Mouse (Mus musculus): ENCODE results near the gene Hoxc11. TPM values are rescaled to one million over a fixed set of nuclear protein-coding genes. Genes with fewer than 3 reads are reported as not detected.

Hoxc11 gene
- polyA plus RNA-seq, 1 experiment from 2014 or later, result 1.7 TPM

DNA sequence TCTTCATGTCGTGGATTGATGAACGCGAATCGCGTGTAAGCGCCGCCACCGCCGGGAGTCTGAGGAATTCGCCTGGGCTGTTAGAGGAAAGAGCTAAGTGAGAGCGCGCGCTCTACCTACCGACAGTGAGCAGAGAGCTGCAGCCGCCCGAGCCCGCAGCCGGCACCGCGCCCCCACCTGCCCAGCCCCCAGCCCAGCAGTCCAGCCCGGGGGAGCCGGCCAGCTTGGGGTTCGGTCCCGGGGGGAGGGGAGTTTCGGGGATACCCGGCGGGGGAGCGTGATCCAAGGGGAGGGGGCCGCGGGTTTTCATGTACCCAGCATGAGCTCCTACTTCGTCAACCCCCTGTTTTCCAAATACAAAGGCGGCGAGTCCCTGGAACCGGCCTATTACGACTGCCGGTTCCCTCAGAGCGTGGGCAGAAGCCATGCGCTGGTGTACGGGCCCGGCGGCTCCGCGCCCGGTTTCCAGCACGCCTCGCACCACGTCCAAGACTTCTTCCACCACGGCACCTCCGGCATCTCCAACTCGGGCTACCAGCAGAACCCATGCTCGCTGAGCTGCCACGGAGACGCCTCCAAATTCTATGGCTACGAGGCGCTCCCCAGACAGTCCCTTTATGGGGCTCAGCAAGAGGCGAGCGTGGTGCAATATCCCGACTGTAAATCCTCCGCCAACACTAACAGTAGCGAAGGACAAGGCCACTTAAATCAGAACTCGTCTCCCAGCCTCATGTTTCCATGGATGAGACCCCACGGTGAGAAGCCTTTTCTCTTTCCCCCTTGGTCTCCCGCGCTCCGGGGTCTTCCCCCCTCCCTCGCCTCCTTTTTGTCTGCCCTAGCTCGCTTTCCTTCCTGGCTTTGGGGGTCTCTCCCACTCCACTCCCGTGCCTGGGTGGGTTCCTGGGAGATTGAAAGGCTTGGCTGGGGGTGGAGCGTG, 36.5 kb downstream of the Hoxc11 start, which contains the start of gene Hoxc8:
Gene Hoxc8 (plus strand): TSS at position 147 of the 937 bp plus-strand sequence.
- no peaks in the 10 kb centered on the region for H3K9me3 ChIP-seq
- peak within 1 kb of the TSS; percentile 26; the same call in 1 of the 2 replicates for H3K9ac ChIP-seq
- no peak for ATAC-seq (ENCODE audit: insufficient number of reproducible peaks, low FRiP score, low TSS enrichment, low read depth)
- no peak within 1 kb of the TSS for H3K27ac ChIP-seq
- peaks cover 16% of the 10 kb centered on the region for H3K4me1 ChIP-seq
- WGBS, result 3% methylated on average over 67 of the region's 69 CpGs
- H3K36me3 ChIP-seq, result no peaks in the 10 kb centered on the region
- H3K27me3 ChIP-seq, result peaks cover 89% of the 10 kb centered on the region
- H3K4me2 ChIP-seq, result peak within 1 kb of the TSS; percentile 63
- peak within 1 kb of the TSS; percentile 36 for H3K4me3 ChIP-seq

DNA sequence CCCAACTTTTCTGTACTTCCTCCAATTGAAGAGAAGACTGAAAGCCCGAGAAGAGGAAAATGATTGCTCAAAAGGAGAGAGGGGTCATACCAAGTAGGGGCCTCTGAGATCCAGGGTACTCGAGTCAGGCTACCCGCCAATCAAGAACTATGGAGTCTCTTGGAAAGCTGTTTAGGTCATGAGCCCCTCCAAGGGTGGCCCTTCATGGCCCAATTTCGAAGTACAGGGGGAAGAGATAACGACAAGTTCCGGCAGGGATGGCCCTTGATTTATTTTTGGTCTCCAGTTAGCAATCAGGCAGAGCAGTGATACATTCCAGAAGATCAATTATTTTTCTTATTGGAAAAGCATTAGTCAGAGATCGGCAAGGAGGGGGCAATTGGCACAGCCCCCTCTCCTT, 37.6 kb downstream of the Hoxc11 start:
- Histone ChIP-seq H3K9me3 (no peaks in the 10 kb centered on the region), H3K27ac (no peak overlapping the region), H3K4me2 (0 out of 2 replicates have a peak overlapping the region, but pooled peaks have one; percentile 14), H3K27me3 (peaks cover 89% of the 10 kb centered on the region), H3K4me1 (peaks cover 16% of the 10 kb centered on the region), H3K36me3 (no peaks in the 10 kb centered on the region), H3K9ac (no peak overlapping the region), H3K4me3 (no peak overlapping the region)
- ATAC-seq (ENCODE audit: insufficient number of reproducible peaks, low FRiP score, low TSS enrichment, low read depth), result no peak
- WGBS, result 19% methylated on average over 7 of the region's 7 CpGs

DNA sequence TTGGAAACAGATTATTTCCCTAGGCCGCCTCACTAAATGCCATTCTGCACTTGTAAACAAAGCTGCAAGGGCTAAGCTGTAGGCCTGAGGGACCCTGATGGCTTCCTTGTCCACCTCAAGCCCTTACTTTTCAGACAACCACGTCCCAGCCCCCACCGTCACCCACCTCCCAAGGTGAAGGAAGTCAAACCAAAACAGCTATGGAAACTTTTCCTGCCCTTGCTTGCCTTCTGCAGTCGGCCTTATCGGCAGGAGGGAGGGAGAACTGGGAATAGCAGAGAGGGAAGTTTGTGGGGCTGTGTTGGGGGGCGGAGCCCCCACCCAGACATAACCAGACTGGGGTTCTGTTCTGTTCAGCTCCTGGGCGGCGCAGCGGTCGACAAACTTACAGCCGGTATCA, 38.0 kb downstream of the Hoxc11 start:
- Histone ChIP-seq H3K4me3 (no peak overlapping the region), H3K4me2 (no peak overlapping the region), H3K9me3 (no peaks in the 10 kb centered on the region), H3K27ac (no peak overlapping the region), H3K4me1 (peaks cover 14% of the 10 kb centered on the region), H3K27me3 (peaks cover 88% of the 10 kb centered on the region), H3K9ac (no peak overlapping the region), H3K36me3 (no peaks in the 10 kb centered on the region)
- no peak for ATAC-seq (ENCODE audit: insufficient number of reproducible peaks, low FRiP score, low TSS enrichment, low read depth)
- 16% methylated on average over 11 of the region's 11 CpGs for WGBS

DNA sequence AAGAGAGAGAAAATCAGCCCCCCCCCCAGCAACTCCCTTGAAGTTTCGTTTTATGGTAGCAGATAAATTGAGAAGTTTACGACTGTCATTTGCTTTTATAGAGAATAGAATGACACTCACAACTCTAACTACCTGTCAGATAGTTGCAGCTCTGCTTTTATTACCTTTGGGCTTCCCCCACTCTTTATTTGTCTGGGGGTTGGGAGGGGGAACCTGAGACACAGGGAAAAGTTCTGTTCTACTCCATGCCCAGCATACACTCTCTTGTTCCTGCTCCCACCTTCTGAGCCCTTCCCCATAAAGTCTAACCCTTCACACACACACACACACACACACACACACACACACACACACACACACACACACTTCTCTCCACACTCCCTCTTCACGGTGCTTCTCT, 38.6 kb downstream of the Hoxc11 start:
- H3K4me2 ChIP-seq, result no peak overlapping the region
- H3K27ac ChIP-seq, result no peak overlapping the region
- peaks cover 88% of the 10 kb centered on the region for H3K27me3 ChIP-seq
- no peak for ATAC-seq (ENCODE audit: insufficient number of reproducible peaks, low FRiP score, low TSS enrichment, low read depth)
- peaks cover 11% of the 10 kb centered on the region for H3K4me1 ChIP-seq
- H3K4me3 ChIP-seq, result no peak overlapping the region
- H3K36me3 ChIP-seq, result no peaks in the 10 kb centered on the region
- WGBS, result 11% methylated on average over 3 of the region's 3 CpGs
- no peaks in the 10 kb centered on the region for H3K9me3 ChIP-seq
- no peak overlapping the region for H3K9ac ChIP-seq

DNA sequence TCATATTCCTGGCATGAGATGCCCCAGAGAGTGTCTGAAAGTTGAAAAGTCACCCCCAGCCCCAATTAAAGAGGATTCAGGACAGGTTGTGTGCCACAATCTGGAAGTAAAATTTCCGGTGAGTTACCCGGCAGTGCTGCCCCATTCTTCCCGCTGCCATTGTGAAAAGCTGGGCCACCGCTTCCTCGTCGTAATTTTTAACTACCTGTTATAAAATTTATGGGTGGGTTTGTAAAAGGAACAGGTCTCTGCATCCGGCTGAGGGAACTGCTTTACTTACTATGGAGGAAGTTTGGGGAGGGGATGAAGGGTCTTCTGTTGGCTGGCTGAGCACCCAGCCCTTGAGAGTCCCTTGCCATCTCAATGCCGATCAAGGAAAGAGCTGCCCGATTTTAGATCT, 42.3 kb downstream of the Hoxc11 start:
- Histone ChIP-seq H3K4me1 (peaks cover 29% of the 10 kb centered on the region), H3K4me2 (no peak overlapping the region)
- 16% methylated on average over 9 of the region's 9 CpGs for WGBS

DNA sequence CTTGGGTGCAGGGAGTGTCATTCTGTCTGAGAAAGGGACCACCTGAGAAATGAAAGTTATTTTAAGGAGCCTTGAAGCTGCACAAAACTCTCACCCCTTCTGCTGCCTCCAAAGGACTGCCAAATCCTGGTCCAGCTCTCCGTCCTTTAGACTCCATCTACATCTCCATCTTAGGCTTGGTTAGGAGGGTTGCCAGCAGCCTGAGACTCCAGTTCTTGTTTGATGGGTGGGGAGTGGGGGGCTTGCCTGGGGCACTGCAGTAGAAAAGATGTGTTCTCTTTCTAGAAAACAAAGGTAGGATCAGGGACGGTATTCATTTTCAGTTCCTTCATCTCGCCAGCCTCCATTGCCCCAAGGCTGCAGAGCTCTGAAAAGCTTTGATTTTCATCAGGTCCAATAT, 43.2 kb downstream of the Hoxc11 start:
- Histone ChIP-seq H3K27ac (no peak overlapping the region), H3K9ac (no peak overlapping the region), H3K4me3 (peak overlapping the region; percentile 47; the same call in 1 of the 2 replicates), H3K36me3 (no peaks in the 10 kb centered on the region), H3K9me3 (no peaks in the 10 kb centered on the region), H3K27me3 (peaks cover 90% of the 10 kb centered on the region), H3K4me2 (peak overlapping the region; percentile 81), H3K4me1 (peaks cover 29% of the 10 kb centered on the region)
- 13% methylated on average over 3 of the region's 3 CpGs for WGBS
- ATAC-seq (ENCODE audit: insufficient number of reproducible peaks, low FRiP score, low TSS enrichment, low read depth), result no peak

More for the DNA sequence above, 42.3 kb downstream of the Hoxc11 start:
- Histone ChIP-seq H3K27me3 (peaks cover 90% of the 10 kb centered on the region), H3K27ac (no peak overlapping the region), H3K9ac (no peak overlapping the region), H3K9me3 (no peaks in the 10 kb centered on the region), H3K36me3 (no peaks in the 10 kb centered on the region), H3K4me3 (no peak overlapping the region)
- no peak for ATAC-seq (ENCODE audit: insufficient number of reproducible peaks, low FRiP score, low TSS enrichment, low read depth)

DNA sequence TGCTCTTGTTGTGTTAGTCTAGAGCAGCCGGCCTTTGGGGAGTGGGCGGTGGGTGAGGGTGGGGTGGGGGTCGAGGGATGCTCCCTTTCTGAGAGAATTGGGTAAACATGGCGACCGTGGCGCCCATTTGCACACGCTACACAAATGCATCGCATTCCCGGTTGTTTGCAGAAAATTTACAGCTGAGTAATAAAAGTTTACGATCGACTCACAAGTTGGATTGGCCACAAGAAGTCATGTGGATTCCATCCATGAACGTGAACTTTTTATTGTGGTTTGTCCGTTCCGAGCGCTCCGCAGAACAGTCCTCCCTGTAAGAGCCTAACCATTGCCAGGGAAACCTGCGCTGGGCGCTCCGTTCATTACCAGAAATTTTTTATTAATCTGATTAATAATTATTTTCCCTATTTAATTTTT, 43.7 kb downstream of the Hoxc11 start, which contains the start of gene Hoxc6:
Gene Hoxc6 (plus strand): TSS at position 319 of the 417 bp plus-strand sequence.
- no peak for ATAC-seq (ENCODE audit: insufficient number of reproducible peaks, low FRiP score, low TSS enrichment, low read depth)
- Histone ChIP-seq H3K27ac (peak within 1 kb of the TSS; percentile 79), H3K9me3 (no peaks in the 10 kb centered on the region), H3K4me3 (peak within 1 kb of the TSS; percentile 47), H3K36me3 (no peaks in the 10 kb centered on the region), H3K4me1 (peaks cover 29% of the 10 kb centered on the region), H3K27me3 (peaks cover 90% of the 10 kb centered on the region), H3K9ac (peak within 1 kb of the TSS; percentile 39; the same call in 1 of the 2 replicates), H3K4me2 (peak within 1 kb of the TSS; percentile 81)
- 1% methylated on average over 19 of the region's 19 CpGs for WGBS

DNA sequence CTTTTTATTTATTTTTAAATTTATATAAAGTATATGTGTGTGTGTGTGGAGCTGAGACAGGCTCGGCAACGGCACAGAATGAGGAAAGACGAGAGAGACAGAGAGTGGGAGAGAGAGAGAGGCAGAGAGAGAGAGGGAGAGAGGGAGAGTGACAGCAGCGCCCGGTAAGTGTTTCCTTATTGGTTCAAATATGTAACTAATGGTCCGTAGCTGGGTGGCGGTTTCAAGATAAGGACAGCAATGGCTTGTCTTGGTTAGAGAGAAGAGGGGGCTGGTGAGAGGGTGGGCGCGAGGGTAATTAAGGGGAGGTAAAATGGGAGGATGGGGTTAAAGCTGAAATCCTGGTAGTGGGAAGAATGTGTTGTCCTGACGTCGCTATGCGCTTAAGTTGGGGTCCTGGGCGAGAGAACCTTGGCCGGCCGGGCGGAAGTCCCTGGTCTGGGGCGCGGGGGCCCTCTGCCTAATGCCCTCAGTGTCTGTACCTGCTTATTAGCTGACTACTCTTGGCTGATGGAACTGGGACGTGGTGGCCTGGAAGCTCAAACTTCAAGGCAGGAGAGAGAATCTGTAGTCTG, 44.5 kb downstream of the Hoxc11 start:
- ATAC-seq (ENCODE audit: insufficient number of reproducible peaks, low FRiP score, low TSS enrichment, low read depth), result no peak
- H3K27me3 ChIP-seq, result peaks cover 91% of the 10 kb centered on the region
- H3K9ac ChIP-seq, result peak overlapping the region; percentile 39; the same call in 1 of the 2 replicates
- H3K9me3 ChIP-seq, result no peaks in the 10 kb centered on the region
- peak overlapping the region; percentile 47 for H3K4me3 ChIP-seq
- no peaks in the 10 kb centered on the region for H3K36me3 ChIP-seq
- WGBS, result 1% methylated on average over 19 of the region's 19 CpGs
- peaks cover 29% of the 10 kb centered on the region for H3K4me1 ChIP-seq
- H3K27ac ChIP-seq, result peak overlapping the region; percentile 79
- H3K4me2 ChIP-seq, result peak overlapping the region; percentile 81

DNA sequence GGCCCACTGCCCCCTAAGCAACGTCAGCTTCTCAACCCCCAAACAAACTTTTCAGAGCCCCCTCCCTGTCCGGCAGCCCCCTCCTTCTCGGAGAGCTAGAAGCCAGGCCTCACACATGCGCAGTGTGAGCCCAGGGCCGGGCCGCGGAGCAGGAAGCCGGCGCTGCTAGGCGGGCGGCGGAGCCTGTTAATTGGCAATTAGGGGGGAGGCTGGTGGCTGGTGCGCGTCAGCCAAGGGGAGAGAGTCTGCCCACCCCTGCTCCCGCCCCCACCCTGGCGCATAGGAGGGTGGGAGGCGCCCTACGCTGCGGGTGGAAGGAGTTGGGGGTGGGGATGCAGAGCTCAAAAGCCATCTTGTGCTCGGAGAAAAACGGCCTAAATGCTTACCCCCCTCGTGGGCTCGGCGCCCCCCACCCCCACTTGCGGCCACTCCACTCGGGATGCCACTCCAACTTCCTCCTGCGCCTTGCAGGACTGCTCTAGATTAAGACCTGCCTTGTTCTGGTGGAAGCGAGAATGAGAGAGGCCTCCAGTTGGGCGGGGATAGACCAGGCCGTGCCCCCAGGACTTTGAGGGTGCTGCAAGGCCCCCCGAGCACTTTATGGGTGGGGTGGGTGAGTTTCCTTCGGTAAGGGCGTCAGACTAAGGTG, 45.1 kb downstream of the Hoxc11 start:
- peak overlapping the region; percentile 79 for H3K27ac ChIP-seq
- peak overlapping the region; percentile 81 for H3K4me2 ChIP-seq
- peaks cover 29% of the 10 kb centered on the region for H3K4me1 ChIP-seq
- ATAC-seq (ENCODE audit: insufficient number of reproducible peaks, low FRiP score, low TSS enrichment, low read depth), result peak; percentile 65
- peak overlapping the region; percentile 47 for H3K4me3 ChIP-seq
- H3K36me3 ChIP-seq, result no peaks in the 10 kb centered on the region
- under 1% methylated on average over 33 of the region's 33 CpGs for WGBS
- H3K9me3 ChIP-seq, result no peaks in the 10 kb centered on the region
- peak overlapping the region; percentile 39 for H3K9ac ChIP-seq
- peaks cover 97% of the 10 kb centered on the region for H3K27me3 ChIP-seq

DNA sequence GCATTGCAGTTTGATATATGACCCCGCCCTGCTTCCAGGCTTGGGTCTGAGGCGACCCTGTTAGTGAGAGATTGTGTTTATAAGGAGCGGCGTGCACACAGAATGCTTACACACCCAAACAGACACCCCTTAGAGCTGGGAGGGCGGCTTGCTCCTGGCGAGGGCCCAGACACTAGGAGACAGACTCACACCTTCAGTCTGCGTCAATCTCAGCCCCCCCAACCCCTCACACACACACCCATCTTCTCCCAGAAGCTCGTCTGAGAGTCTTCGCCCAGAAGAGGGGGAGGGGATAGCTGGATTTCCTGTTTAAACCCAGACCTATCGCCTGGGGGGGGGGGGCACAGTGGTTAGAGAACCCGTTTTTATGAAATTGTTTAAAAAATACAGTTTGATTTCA, 45.7 kb downstream of the Hoxc11 start:
- Histone ChIP-seq H3K36me3 (no peaks in the 10 kb centered on the region), H3K9ac (no peak overlapping the region), H3K27me3 (peaks cover 98% of the 10 kb centered on the region), H3K27ac (peak overlapping the region; percentile 79), H3K4me3 (peak overlapping the region; percentile 47), H3K4me1 (peaks cover 29% of the 10 kb centered on the region), H3K9me3 (no peaks in the 10 kb centered on the region), H3K4me2 (peak overlapping the region; percentile 81)
- peak; percentile 38; the same call in 1 of the 2 replicates for ATAC-seq (ENCODE audit: insufficient number of reproducible peaks, low FRiP score, low TSS enrichment, low read depth)
- WGBS, result 6% methylated on average over 11 of the region's 11 CpGs

DNA sequence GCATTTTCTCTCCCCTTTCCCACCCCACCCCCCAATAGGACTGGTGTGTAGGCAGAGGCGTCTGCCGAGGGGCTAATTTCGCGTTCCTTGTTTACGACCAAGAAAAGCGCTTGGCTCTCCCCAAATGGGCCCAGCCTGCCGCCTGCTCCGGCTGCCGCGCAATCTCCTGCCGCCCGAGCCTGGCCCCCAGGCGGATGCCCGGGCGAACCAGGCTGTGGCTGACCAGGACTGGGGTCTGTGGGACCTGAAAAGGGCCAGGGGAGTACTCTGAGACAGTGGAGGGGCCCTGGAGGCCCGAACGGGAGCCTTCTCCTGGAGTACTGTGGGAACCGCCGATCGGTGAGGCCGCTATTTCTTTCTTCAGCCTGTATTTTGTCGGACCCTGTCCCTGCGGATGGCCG, 46.3 kb downstream of the Hoxc11 start:
- 10% methylated on average over 24 of the region's 24 CpGs for WGBS
- Histone ChIP-seq H3K9ac (no peak overlapping the region; the same call in 1 of the 2 replicates), H3K27me3 (peaks cover 97% of the 10 kb centered on the region), H3K4me3 (peak overlapping the region; percentile 47), H3K9me3 (no peaks in the 10 kb centered on the region), H3K4me1 (peaks cover 33% of the 10 kb centered on the region), H3K4me2 (peak overlapping the region; percentile 81), H3K27ac (peak overlapping the region; percentile 79), H3K36me3 (no peaks in the 10 kb centered on the region)
- ATAC-seq (ENCODE audit: insufficient number of reproducible peaks, low FRiP score, low TSS enrichment, low read depth), result no peak
